Comparison of ENCODE assay signal across 20 mouse cellular contexts in the genomic region with DNA sequence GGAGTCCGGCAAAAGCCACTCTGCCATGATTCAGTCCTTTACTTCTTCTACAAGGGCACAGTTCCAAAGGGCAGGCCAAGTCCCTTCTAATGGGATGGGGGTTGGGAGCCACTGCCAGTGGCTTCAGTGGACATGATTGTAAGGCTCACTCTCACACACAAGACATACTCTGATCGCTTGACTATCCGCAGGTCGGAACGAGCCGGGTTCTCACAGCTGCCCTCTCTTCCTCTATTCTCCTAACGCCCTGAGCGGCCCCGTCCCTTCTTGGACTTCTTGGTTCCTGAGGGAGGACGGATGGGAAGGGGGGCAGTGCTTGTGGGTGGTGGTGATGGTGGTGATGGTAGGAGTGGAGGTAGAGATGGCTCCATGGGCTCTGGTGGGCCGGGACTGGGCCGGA. TPM values are rescaled to one million over a fixed set of nuclear protein-coding genes. Genes with fewer than 3 reads are reported as not detected.
"Had no signal": no experiment of that assay in that cellular context is flagged by ENCODE, and none has a peak within 500 bp of the region (broad histone marks: within the 10 kb centered on the region; RNA-seq: fewer than 3 reads in every experiment).

No protein-coding gene starts in this region.

- DNase-seq: liver, postnatal 0 days; lung, adult 2 months; lung, postnatal 14 days; lung, postnatal 36 days; right cerebral cortex, postnatal 14 days; thymus, adult 2 months had no signal

- H3K4me1 ChIP-seq: neural tube, embryonic 12.5 days; stomach, embryonic 15.5 days had no signal

- H3K27me3 ChIP-seq: lung, embryonic 15.5 days; megakaryocyte, embryonic 14.5 days; midbrain, embryonic 13.5 days; midbrain, embryonic 15.5 days; neural tube, embryonic 12.5 days; stomach, embryonic 15.5 days had no signal

- H3K27ac ChIP-seq: lung, embryonic 15.5 days; macrophage; midbrain, embryonic 13.5 days; midbrain, embryonic 15.5 days; neural tube, embryonic 12.5 days; stomach, embryonic 15.5 days; stomach, postnatal 0 days had no signal

- H3K4me2 ChIP-seq: lung, embryonic 15.5 days; midbrain, embryonic 11.5 days; midbrain, embryonic 13.5 days; midbrain, embryonic 15.5 days; neural tube, embryonic 12.5 days; stomach, embryonic 15.5 days had no signal

- H3K4me3 ChIP-seq: lung, embryonic 15.5 days; megakaryocyte, embryonic 14.5 days; midbrain, embryonic 13.5 days; midbrain, embryonic 15.5 days; neural tube, embryonic 12.5 days; stomach, embryonic 15.5 days had no signal

- H3K9me3 ChIP-seq: lung, embryonic 15.5 days; megakaryocyte, embryonic 14.5 days; midbrain, embryonic 13.5 days; midbrain, embryonic 15.5 days; neural tube, embryonic 12.5 days; stomach, embryonic 15.5 days had no signal

- H3K9ac ChIP-seq: lung, embryonic 15.5 days; midbrain, embryonic 15.5 days; neural tube, embryonic 12.5 days; stomach, embryonic 15.5 days had no signal

- ATAC-seq: liver, postnatal 0 days; lung, postnatal 0 days; midbrain, embryonic 13.5 days; midbrain, embryonic 15.5 days had no signal

RNA-seq across cellular contexts. Expression of a gene that starts 12.9 kb away (rescaled TPM):
- total RNA-seq: megakaryocyte progenitor cell, adult 5-6 weeks; midbrain, postnatal 0 days; monocyte, adult 5-6 weeks had no signal
- polyA plus RNA-seq: lung, adult 2 months; macrophage; midbrain, embryonic 11.5 days; stomach, postnatal 0 days had no signal

RNA-seq across cellular contexts. Expression of a gene that starts 17.2 kb away (rescaled TPM):
- total RNA-seq: megakaryocyte progenitor cell, adult 5-6 weeks; monocyte, adult 5-6 weeks had no signal
- polyA plus RNA-seq: liver, postnatal 0 days; lung, embryonic 15.5 days; lung, postnatal 0 days; macrophage; midbrain, embryonic 11.5 days; midbrain, postnatal 0 days; neural tube, embryonic 12.5 days; neural tube, embryonic 14.5 days; stomach, embryonic 15.5 days; stomach, postnatal 0 days had no signal
